Comparison of ENCODE assay signal across 18 mouse cellular contexts in the genomic region with DNA sequence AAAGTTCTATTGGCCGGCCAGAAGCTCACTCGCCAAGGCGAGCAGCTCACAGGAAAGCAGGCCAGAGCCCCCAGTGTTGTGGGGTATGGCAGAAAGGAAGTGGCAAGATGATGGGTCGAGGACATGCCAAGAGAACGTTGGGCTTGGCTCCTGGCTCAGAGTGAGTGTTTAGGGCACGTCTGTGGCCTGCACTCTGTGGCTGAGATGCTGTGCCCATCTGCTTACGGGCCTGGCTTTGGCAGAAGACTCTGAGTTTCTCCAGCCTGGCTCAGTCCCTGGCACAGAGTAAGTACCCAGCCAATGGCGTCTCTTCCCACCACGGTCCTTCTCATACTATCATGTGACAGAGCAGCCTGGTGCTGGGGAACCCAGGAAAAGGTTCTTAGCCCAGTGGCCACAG. TPM values are rescaled to one million over a fixed set of nuclear protein-coding genes. Genes with fewer than 3 reads are reported as not detected.
DNase-seq lines count a peak whose midpoint lies in the region; ATAC-seq and TF ChIP-seq lines count a peak whose summit lies in the region.
"Had no signal": no experiment of that assay in that cellular context is flagged by ENCODE, and none has a peak within 500 bp of the region (broad histone marks: within the 10 kb centered on the region; RNA-seq: fewer than 3 reads in every experiment).

No protein-coding gene starts in this region.

- 0 out of 2 replicates have a peak overlapping the region, but pooled peaks have one; percentile 4 for H3K9ac ChIP-seq in neural tube, embryonic 11.5 days (ENCODE audit: low read length)
- peak overlapping the region; percentile 21; the same call in 1 of the 2 replicates for H3K9ac ChIP-seq in forebrain, embryonic 13.5 days
- H3K9ac ChIP-seq in hindbrain, postnatal 0 days (replicated peaks; ENCODE audit: low read length), result no peak overlapping the region

- H3K4me2 ChIP-seq in neural tube, embryonic 11.5 days (ENCODE audit: low read depth), result no peak overlapping the region
- no peak overlapping the region for H3K4me2 ChIP-seq in forebrain, embryonic 13.5 days
- no peak overlapping the region for H3K4me2 ChIP-seq in hindbrain, postnatal 0 days (ENCODE audit: low read depth, low read length)
- H3K4me2 ChIP-seq: heart, embryonic 12.5 days had no signal

- no peaks in the 10 kb centered on the region for H3K36me3 ChIP-seq in neural tube, embryonic 11.5 days (ENCODE audit: control insufficient read depth, insufficient read depth, low read length)
- no peaks in the 10 kb centered on the region for H3K36me3 ChIP-seq in forebrain, embryonic 13.5 days (ENCODE audit: poor library complexity, severe bottlenecking)
- H3K36me3 ChIP-seq in hindbrain, postnatal 0 days (ENCODE audit: insufficient read depth, low read length), result no peaks in the 10 kb centered on the region
- H3K36me3 ChIP-seq: heart, embryonic 12.5 days had no signal

- no peak for DNase-seq in neural tube, embryonic 11.5 days (ENCODE audit: low spot score)
- no peak for DNase-seq in neural tube, embryonic 10.5 days (ENCODE audit: extremely low spot score, low spot score)
- DNase-seq in hindbrain, postnatal 0 days (ENCODE audit: low spot score), result peak; percentile 65
- DNase-seq in adrenal gland, adult (ENCODE audit: inconsistent age in 2 of 2, low spot score in 1 of 2), result no peak
- no peak for DNase-seq in lung, postnatal 14 days
- DNase-seq in frontal cortex, postnatal 36 days (ENCODE audit: low spot score in 2 of 2), result no peak
- DNase-seq in frontal cortex, adult 2 months (ENCODE audit: extremely low spot score in 1 of 2, low spot score in 1 of 2), result no peak
- DNase-seq: gastrocnemius, adult 2 months; liver had no signal

- no peak for ATAC-seq in neural tube, embryonic 11.5 days (ENCODE audit: insufficient read depth, low FRiP score, low TSS enrichment)
- ATAC-seq in forebrain, embryonic 13.5 days, result no peak
- peak; percentile 55 for ATAC-seq in hindbrain, postnatal 0 days
- ATAC-seq: inflammation-experienced regulatory T-cells, adult 6 months had no signal

- H3K4me3 ChIP-seq in neural tube, embryonic 11.5 days (ENCODE audit: low read depth, low read length), result no peak overlapping the region
- H3K4me3 ChIP-seq in forebrain, embryonic 13.5 days, result no peak overlapping the region
- H3K4me3 ChIP-seq in hindbrain, postnatal 0 days (ENCODE audit: low read length), result no peak overlapping the region
- H3K4me3 ChIP-seq: gastrocnemius, adult 2 months; heart, embryonic 12.5 days had no signal

- no peaks in the 10 kb centered on the region for H3K9me3 ChIP-seq in neural tube, embryonic 11.5 days (ENCODE audit: control insufficient read depth, low read length)
- H3K9me3 ChIP-seq in forebrain, embryonic 13.5 days (replicated peaks), result no peaks in the 10 kb centered on the region
- no peaks in the 10 kb centered on the region for H3K9me3 ChIP-seq in hindbrain, postnatal 0 days (ENCODE audit: low read length)
- H3K9me3 ChIP-seq: heart, embryonic 12.5 days had no signal

- 91% methylated on average over 9 of the region's 9 CpGs for WGBS in neural tube, embryonic 11.5 days
- WGBS in forebrain, embryonic 13.5 days, result 82% methylated on average over 9 of the region's 9 CpGs
- 62% methylated on average over 9 of the region's 9 CpGs for WGBS in hindbrain, postnatal 0 days

- peaks cover 8% of the 10 kb centered on the region for H3K4me1 ChIP-seq in neural tube, embryonic 11.5 days (ENCODE audit: control insufficient read depth, insufficient read depth, low read length)
- peaks cover 29% of the 10 kb centered on the region for H3K4me1 ChIP-seq in forebrain, embryonic 13.5 days
- peaks cover 11% of the 10 kb centered on the region for H3K4me1 ChIP-seq in hindbrain, postnatal 0 days (ENCODE audit: insufficient read depth, low read length)

- H3K27me3 ChIP-seq in neural tube, embryonic 11.5 days (ENCODE audit: control insufficient read depth, insufficient read depth, low read length), result peaks cover 2% of the 10 kb centered on the region; the same call in 1 of the 2 replicates
- H3K27me3 ChIP-seq in forebrain, embryonic 13.5 days, result peaks cover 15% of the 10 kb centered on the region; the same call in 1 of the 2 replicates
- no peaks in the 10 kb centered on the region for H3K27me3 ChIP-seq in hindbrain, postnatal 0 days (ENCODE audit: insufficient read depth, low read length)

- H3K27ac ChIP-seq in neural tube, embryonic 11.5 days (ENCODE audit: low read depth, low read length), result no peak overlapping the region
- peak overlapping the region; percentile 41 for H3K27ac ChIP-seq in forebrain, embryonic 13.5 days
- peak overlapping the region; percentile 16; the same call in 1 of the 2 replicates for H3K27ac ChIP-seq in hindbrain, postnatal 0 days
- H3K27ac ChIP-seq: gastrocnemius, adult 2 months; kidney, postnatal 0 days had no signal

- TF ChIP-seq CTCF in hindbrain, postnatal 0 days (IDR thresholded peaks at IDR 0.05; ENCODE audit: low read depth), result no peak

RNA-seq across cellular contexts. Expression of a gene that starts 5.9 kb away (rescaled TPM):
- 141 and 142 TPM in 2 replicates for polyA plus RNA-seq in neural tube, embryonic 11.5 days (2014; fragmentation: Nextera tagmentation; extraction: Ambion mirVana)
- polyA plus RNA-seq in forebrain, embryonic 13.5 days (2015; fragmentation: Nextera tagmentation; extraction: Ambion mirVana), result 248 and 264 TPM in 2 replicates
- 393 and 404 TPM in 2 replicates for total RNA-seq in hindbrain, postnatal 0 days (2014; rRNA removed)
- polyA plus RNA-seq in hindbrain, postnatal 0 days (2015; fragmentation: Nextera tagmentation; extraction: Ambion mirVana), result 299 and 320 TPM in 2 replicates
- 344 and 374 TPM in 2 replicates for polyA plus RNA-seq in frontal cortex, adult 2 months (2012; rRNA removed)
- total RNA-seq: MEL had no signal
- polyA plus RNA-seq: inflammation-experienced regulatory T-cells, adult 6 months had no signal

RNA-seq across cellular contexts. Expression of a gene that starts 16.6 kb away (rescaled TPM):
- polyA plus RNA-seq in neural tube, embryonic 11.5 days (2014; fragmentation: Nextera tagmentation; extraction: Ambion mirVana), result 0.68 and 0.76 TPM in 2 replicates
- 7.7 and 7.8 TPM in 2 replicates for polyA plus RNA-seq in forebrain, embryonic 13.5 days (2015; fragmentation: Nextera tagmentation; extraction: Ambion mirVana)
- total RNA-seq in hindbrain, postnatal 0 days (2014; rRNA removed), result 116 and 127 TPM in 2 replicates
- 12.5 and 13.9 TPM in 2 replicates for polyA plus RNA-seq in hindbrain, postnatal 0 days (2015; fragmentation: Nextera tagmentation; extraction: Ambion mirVana)
- polyA plus RNA-seq in frontal cortex, adult 2 months (2012; rRNA removed), result 176 and 182 TPM in 2 replicates
- total RNA-seq: gastrocnemius, adult 2 months; MEL; monocyte, adult 5-6 weeks had no signal
- polyA plus RNA-seq: C2C12; heart, embryonic 12.5 days; inflammation-experienced regulatory T-cells, adult 6 months; kidney, postnatal 0 days; lung, embryonic 16.5 days had no signal

RNA-seq across cellular contexts. Expression of a gene that starts 24.2 kb away (rescaled TPM):
- polyA plus RNA-seq in neural tube, embryonic 11.5 days (2014; fragmentation: Nextera tagmentation; extraction: Ambion mirVana), result 64.4 and 68.7 TPM in 2 replicates
- polyA plus RNA-seq in forebrain, embryonic 13.5 days (2015; fragmentation: Nextera tagmentation; extraction: Ambion mirVana), result 71.5 and 76.5 TPM in 2 replicates
- 15.0 and 16.2 TPM in 2 replicates for total RNA-seq in hindbrain, postnatal 0 days (2014; rRNA removed)
- 23.0 and 27.6 TPM in 2 replicates for polyA plus RNA-seq in hindbrain, postnatal 0 days (2015; fragmentation: Nextera tagmentation; extraction: Ambion mirVana)
- polyA plus RNA-seq in frontal cortex, adult 2 months (2012; rRNA removed), result 6.4 and 9.1 TPM in 2 replicates
- total RNA-seq: gastrocnemius, adult 2 months; monocyte, adult 5-6 weeks had no signal

RNA-seq across cellular contexts. Expression of a gene that starts 30.0 kb away (rescaled TPM):
- 0.16 and 0.27 TPM in 2 replicates for polyA plus RNA-seq in neural tube, embryonic 11.5 days (2014; fragmentation: Nextera tagmentation; extraction: Ambion mirVana)
- not detected in 2 replicates for polyA plus RNA-seq in forebrain, embryonic 13.5 days (2015; fragmentation: Nextera tagmentation; extraction: Ambion mirVana)
- total RNA-seq in hindbrain, postnatal 0 days (2014; rRNA removed), result 1.4 TPM in 1 of 2 replicates, not detected in the other
- polyA plus RNA-seq in hindbrain, postnatal 0 days (2015; fragmentation: Nextera tagmentation; extraction: Ambion mirVana), result 0.36 TPM in 1 of 2 replicates, not detected in the other
- not detected in 2 replicates for polyA plus RNA-seq in frontal cortex, adult 2 months (2012; rRNA removed)
- total RNA-seq: gastrocnemius, adult 2 months; layer of hippocampus, postnatal 36 days; MEL; monocyte, adult 5-6 weeks had no signal
- polyA plus RNA-seq: C2C12; inflammation-experienced regulatory T-cells, adult 6 months had no signal

RNA-seq across cellular contexts. Expression of a gene that starts 44.6 kb away (rescaled TPM):
- 0.23 and 0.57 TPM in 2 replicates for polyA plus RNA-seq in neural tube, embryonic 11.5 days (2014; fragmentation: Nextera tagmentation; extraction: Ambion mirVana)
- polyA plus RNA-seq in forebrain, embryonic 13.5 days (2015; fragmentation: Nextera tagmentation; extraction: Ambion mirVana), result 0.15 and 0.22 TPM in 2 replicates
- 0.29 and 5.6 TPM in 2 replicates for total RNA-seq in hindbrain, postnatal 0 days (2014; rRNA removed)
- 0.34 and 0.42 TPM in 2 replicates for polyA plus RNA-seq in hindbrain, postnatal 0 days (2015; fragmentation: Nextera tagmentation; extraction: Ambion mirVana)
- polyA plus RNA-seq in frontal cortex, adult 2 months (2012; rRNA removed), result 1.4 and 2.6 TPM in 2 replicates
- total RNA-seq: gastrocnemius, adult 2 months had no signal
- polyA plus RNA-seq: heart, embryonic 12.5 days; lung, embryonic 16.5 days had no signal

Comparison
In these comparisons a context has a peak if more than half of its experiments do, and no peak if none do; other contexts are left out.
1. RNA of a gene that starts 16.6 kb away (polyA plus RNA-seq): 176 to 182 TPM in frontal cortex, adult 2 months; 12.5 to 13.9 TPM in hindbrain, postnatal 0 days, 7.7 to 7.8 TPM in forebrain, embryonic 13.5 days and 0.68 to 0.76 TPM in neural tube, embryonic 11.5 days; every median in the first group is over 10 times any median in the second.